Mouse (Mus musculus) MEL (cell line): Measurements from ENCODE around the gene Arf6. TPM values are rescaled to one million over a fixed set of nuclear protein-coding genes. Genes with fewer than 3 reads are reported as not detected.

ENCODE experiments used
- DNase-seq: peaks from one replicate; pipeline ENCODE4 v3.0.0; 2011; ENCODE audit warnings: low read depth, low spot score
- H3K27ac ChIP-seq: 2 replicates; pipeline ENCODE4 v1.5.1; 2012; ENCODE audit warnings: low read depth, mild to moderate bottlenecking, control low read depth, low read length, moderate library complexity; ENCODE audit not compliant: control insufficient read depth
- H3K27me3 ChIP-seq, 2 experiments: fragments of 150-350 bp in 1 of 2; sonication (generic) in 1 of 2; 2 replicates each; pipeline ENCODE4 v1.6.1; 2012; ENCODE audit warnings: low read length in 2 of 2, mild to moderate bottlenecking in 2 of 2, improper control_type of control experiment in 1 of 2, moderate library complexity in 1 of 2; ENCODE audit not compliant: insufficient read depth in 2 of 2, control insufficient read depth in 1 of 2
- H3K36me3 ChIP-seq, 2 experiments: 2 replicates each; pipeline ENCODE4 v1.6.1; 2012 to 2014; ENCODE audit warnings: low read length in 2 of 2, improper control_type of control experiment in 1 of 2, inconsistent platforms in 1 of 2, mild to moderate bottlenecking in 1 of 2; ENCODE audit not compliant: insufficient read depth in 2 of 2, control insufficient read depth in 1 of 2
- H3K4me1 ChIP-seq, 2 experiments: fragments of 150-350 bp in 1 of 2; sonication (generic) in 1 of 2; 2 replicates each; pipeline ENCODE4 v1.6.1; 2012; ENCODE audit warnings: low read length in 2 of 2, improper control_type of control experiment in 1 of 2, mild to moderate bottlenecking in 1 of 2; ENCODE audit not compliant: insufficient read depth in 2 of 2, control insufficient read depth in 1 of 2
- H3K4me3 ChIP-seq, 2 experiments: fragments of 150-350 bp in 1 of 2; sonication (generic) in 1 of 2; 2 replicates each; pipeline ENCODE4 v1.5.1; 2012; ENCODE audit warnings: low read depth in 2 of 2, low read length in 2 of 2, mild to moderate bottlenecking in 2 of 2, moderate library complexity in 2 of 2, control low read depth in 1 of 2, improper control_type of control experiment in 1 of 2; ENCODE audit not compliant: control insufficient read depth in 1 of 2, insufficient read depth in 1 of 2
- H3K79me2 ChIP-seq: 2 replicates; pipeline ENCODE4 v1.6.1; 2012; ENCODE audit warnings: mild to moderate bottlenecking, low read length, moderate library complexity; ENCODE audit not compliant: control insufficient read depth, poor library complexity, insufficient read depth
- H3K9ac ChIP-seq: 2 replicates; pipeline ENCODE4 v1.6.1; 2012; ENCODE audit warnings: low read depth, mild to moderate bottlenecking, control low read depth, low read length, moderate library complexity; ENCODE audit not compliant: control insufficient read depth, poor library complexity, severe bottlenecking
- H3K9me3 ChIP-seq: fragments of 150-350 bp; sonication (generic); replicated peaks from 2 replicates; pipeline ENCODE4 v1.6.1; 2012; ENCODE audit warnings: mild to moderate bottlenecking, low read length, improper control_type of control experiment, moderate library complexity; ENCODE audit not compliant: insufficient read depth
- CHD1 ChIP-seq: IDR thresholded peaks from 2 replicates; pipeline ENCODE4 v1.6.1; 2012; ENCODE audit warnings: low read depth, mild to moderate bottlenecking, inconsistent platforms, low read length, improper control_type of control experiment
- CHD2 ChIP-seq: IDR thresholded peaks from 2 replicates; pipeline ENCODE4 v1.6.1; 2011; ENCODE audit warnings: low read length, improper control_type of control experiment
- ELF1 ChIP-seq: IDR thresholded peaks from 2 replicates; pipeline ENCODE4 v1.6.1; 2014; ENCODE audit warnings: low read depth, mild to moderate bottlenecking, inconsistent platforms, low read length, improper control_type of control experiment, moderate library complexity
- EP300 ChIP-seq, 2 experiments: IDR thresholded peaks; 2 replicates each; pipeline ENCODE4 v1.6.1; 2011; ENCODE audit warnings: improper control_type of control experiment in 2 of 2, low read length in 2 of 2, low read depth in 1 of 2, mild to moderate bottlenecking in 1 of 2
- GABPA ChIP-seq: IDR thresholded peaks from 2 replicates; pipeline ENCODE4 v1.6.1; 2012; ENCODE audit warnings: low read depth, mild to moderate bottlenecking, inconsistent platforms, low read length, improper control_type of control experiment, moderate library complexity
- HCFC1 ChIP-seq: IDR thresholded peaks from 2 replicates; pipeline ENCODE4 v1.6.1; 2012; ENCODE audit warnings: low read depth, mild to moderate bottlenecking, inconsistent platforms, low read length, improper control_type of control experiment, moderate library complexity
- JUND ChIP-seq: IDR thresholded peaks from 2 replicates; pipeline ENCODE4 v1.6.1; 2011; ENCODE audit warnings: low read depth, mild to moderate bottlenecking, improper control_type of control experiment, low read length
- KAT2A ChIP-seq: conservative IDR thresholded peaks from 2 replicates; pipeline ENCODE4 v1.6.1; 2012; ENCODE audit warnings: low read depth, low read length, improper control_type of control experiment, inconsistent platforms
- MAX ChIP-seq: IDR thresholded peaks from 2 replicates; pipeline ENCODE4 v1.6.1; 2011; ENCODE audit warnings: low read length, improper control_type of control experiment
- MEF2A ChIP-seq: IDR thresholded peaks from 2 replicates; pipeline ENCODE4 v1.6.1; 2014; ENCODE audit warnings: low read depth, mild to moderate bottlenecking, inconsistent platforms, low read length, improper control_type of control experiment; ENCODE audit not compliant: poor library complexity, insufficient replicate concordance, severe bottlenecking; ENCODE audit errors: extremely low read depth
- MXI1 ChIP-seq: IDR thresholded peaks from 2 replicates; pipeline ENCODE4 v1.6.1; 2011; ENCODE audit warnings: mild to moderate bottlenecking, low read depth, low read length, improper control_type of control experiment
- MYB ChIP-seq: IDR thresholded peaks from 2 replicates; pipeline ENCODE4 v1.6.1; 2011; ENCODE audit warnings: mild to moderate bottlenecking, low read depth, low read length, improper control_type of control experiment
- MYC ChIP-seq: IDR thresholded peaks from 2 replicates; pipeline ENCODE4 v1.6.1; 2011; ENCODE audit warnings: low read depth, mild to moderate bottlenecking, low read length, improper control_type of control experiment, moderate library complexity
- NELFE ChIP-seq: IDR thresholded peaks from 2 replicates; pipeline ENCODE4 v1.6.1; 2011; ENCODE audit warnings: low read depth, low read length, improper control_type of control experiment
- NRF1 ChIP-seq: IDR thresholded peaks from 2 replicates; pipeline ENCODE4 v1.6.1; 2014; ENCODE audit warnings: low read depth, mild to moderate bottlenecking, inconsistent platforms, low read length, improper control_type of control experiment, moderate library complexity; ENCODE audit not compliant: poor library complexity, insufficient read depth, severe bottlenecking
- POLR2A ChIP-seq, 2 experiments: IDR thresholded peaks; 2 replicates each; pipeline ENCODE4 v1.6.1; 2011 to 2012; ENCODE audit warnings: low read length in 2 of 2, mild to moderate bottlenecking in 2 of 2, control low read depth in 1 of 2, improper control_type of control experiment in 1 of 2, low read depth in 1 of 2, moderate library complexity in 1 of 2; ENCODE audit not compliant: control insufficient read depth in 1 of 2, insufficient read depth in 1 of 2, poor library complexity in 1 of 2
- POLR2AphosphoS5 ChIP-seq: IDR thresholded peaks from 2 replicates; pipeline ENCODE4 v1.6.1; 2012; ENCODE audit warnings: low read depth, borderline replicate concordance, mild to moderate bottlenecking, inconsistent platforms, low read length, moderate library complexity, mixed read lengths
- RAD21 ChIP-seq: IDR thresholded peaks from 2 replicates; pipeline ENCODE4 v1.6.1; 2011; ENCODE audit warnings: mild to moderate bottlenecking, low read depth, low read length, improper control_type of control experiment
- RCOR1 ChIP-seq: IDR thresholded peaks from 2 replicates; pipeline ENCODE4 v1.6.1; 2012; ENCODE audit warnings: low read depth, mild to moderate bottlenecking, inconsistent platforms, low read length, improper control_type of control experiment
- SMC3 ChIP-seq: IDR thresholded peaks from 2 replicates; pipeline ENCODE4 v1.6.1; 2011; ENCODE audit warnings: low read depth, low read length, improper control_type of control experiment
- TAL1 ChIP-seq: IDR thresholded peaks from 2 replicates; pipeline ENCODE4 v1.6.1; 2012; ENCODE audit warnings: mild to moderate bottlenecking, inconsistent platforms, low read length, moderate library complexity, mixed read lengths
- TBP ChIP-seq: IDR thresholded peaks from 2 replicates; pipeline ENCODE4 v1.8.0; 2011; ENCODE audit warnings: low read depth, low read length, improper control_type of control experiment
- TCF12 ChIP-seq: IDR thresholded peaks from 2 replicates; pipeline ENCODE4 v1.6.1; 2014; ENCODE audit warnings: low read depth, mild to moderate bottlenecking, inconsistent platforms, low read length, improper control_type of control experiment, moderate library complexity
- UBTF ChIP-seq: IDR thresholded peaks from 2 replicates; pipeline ENCODE4 v1.6.1; 2012; ENCODE audit warnings: low read depth, mild to moderate bottlenecking, inconsistent platforms, low read length, improper control_type of control experiment, moderate library complexity, borderline replicate concordance; ENCODE audit not compliant: insufficient read depth
- USF1 ChIP-seq: IDR thresholded peaks from 2 replicates; pipeline ENCODE4 v1.6.1; 2014; ENCODE audit warnings: low read depth, mild to moderate bottlenecking, inconsistent platforms, low read length, improper control_type of control experiment, moderate library complexity
- ZC3H11A ChIP-seq: IDR thresholded peaks from 2 replicates; pipeline ENCODE4 v1.6.1; 2012; ENCODE audit warnings: low read depth, mild to moderate bottlenecking, inconsistent platforms, low read length, improper control_type of control experiment
- ZKSCAN1 ChIP-seq: IDR thresholded peaks from 2 replicates; pipeline ENCODE4 v1.6.1; 2012; ENCODE audit warnings: low read depth, mild to moderate bottlenecking, inconsistent platforms, low read length, improper control_type of control experiment, moderate library complexity
- ZNF384 ChIP-seq: IDR thresholded peaks from 2 replicates; pipeline ENCODE4 v1.6.1; 2012; ENCODE audit warnings: low read depth, mild to moderate bottlenecking, inconsistent platforms, low read length, improper control_type of control experiment
- polyA plus RNA-seq, 2 experiments: library from polyadenylated mRNA; stranded (reverse) in 1 of 2; unstranded in 1 of 2; fragments of >175 nt in 1 of 2; fragments of >200 nt in 1 of 2; gene quantifications; 2 replicates each; pipeline versions ENCODE4 v1.2.1 to v1.2.4; 2012; ENCODE audit warnings: low replicate concordance in 2 of 2, low read depth in 1 of 2; ENCODE audit not compliant: insufficient read length in 2 of 2, insufficient read depth in 1 of 2, missing spikeins in 1 of 2
- total RNA-seq: library from RNA; depleted of rRNA; stranded (reverse); fragments of 300-350 nt; gene quantifications from 2 replicates; pipeline ENCODE4 v1.2.3, GENCODE M21; 2012

Gene Arf6
- total and polyA plus RNA-seq, 3 experiments: 140 to 192 (median 181) TPM

DNA sequence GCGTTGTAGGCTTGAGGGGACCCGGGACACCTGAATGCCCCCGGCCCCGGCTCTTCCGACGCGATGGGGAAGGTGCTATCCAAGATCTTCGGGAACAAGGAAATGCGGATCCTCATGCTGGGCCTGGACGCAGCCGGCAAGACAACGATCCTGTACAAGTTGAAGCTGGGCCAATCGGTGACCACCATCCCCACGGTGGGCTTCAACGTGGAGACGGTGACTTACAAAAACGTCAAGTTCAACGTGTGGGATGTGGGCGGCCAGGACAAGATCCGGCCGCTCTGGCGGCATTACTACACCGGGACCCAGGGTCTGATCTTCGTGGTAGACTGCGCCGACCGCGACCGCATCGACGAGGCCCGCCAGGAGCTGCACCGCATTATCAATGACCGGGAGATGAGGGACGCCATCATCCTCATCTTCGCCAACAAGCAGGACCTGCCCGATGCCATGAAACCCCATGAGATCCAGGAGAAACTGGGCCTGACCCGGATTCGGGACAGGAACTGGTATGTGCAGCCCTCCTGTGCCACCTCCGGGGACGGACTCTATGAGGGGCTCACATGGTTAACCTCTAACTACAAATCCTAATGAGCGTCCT, 881 bp downstream of the Arf6 start:
- Histone ChIP-seq H3K27me3 (no peaks in the 10 kb centered on the region), H3K9ac (peak overlapping the region; percentile 98), H3K79me2 (peaks cover 41% of the 10 kb centered on the region), H3K36me3 (peaks cover 4 to 20% of the 10 kb centered on the region in 2 experiments; a peak in 3 of 4 replicates), H3K4me3 (peak overlapping the region; percentile 81 to 96), H3K27ac (peak overlapping the region; percentile 88), H3K9me3 (no peaks in the 10 kb centered on the region), H3K4me1 (peaks cover 5 to 6% of the 10 kb centered on the region in 2 experiments)
- DNase-seq: peak; percentile 62
- TF ChIP-seq TAL1: no peak
- TF ChIP-seq MYC: no peak
- 0 out of 2 replicates have a peak, but pooled peaks have one; percentile 36 for TF ChIP-seq MAX
- peak; percentile 18; the same call in 1 of the 2 replicates for TF ChIP-seq MXI1
- TF ChIP-seq TBP: no peak

DNA sequence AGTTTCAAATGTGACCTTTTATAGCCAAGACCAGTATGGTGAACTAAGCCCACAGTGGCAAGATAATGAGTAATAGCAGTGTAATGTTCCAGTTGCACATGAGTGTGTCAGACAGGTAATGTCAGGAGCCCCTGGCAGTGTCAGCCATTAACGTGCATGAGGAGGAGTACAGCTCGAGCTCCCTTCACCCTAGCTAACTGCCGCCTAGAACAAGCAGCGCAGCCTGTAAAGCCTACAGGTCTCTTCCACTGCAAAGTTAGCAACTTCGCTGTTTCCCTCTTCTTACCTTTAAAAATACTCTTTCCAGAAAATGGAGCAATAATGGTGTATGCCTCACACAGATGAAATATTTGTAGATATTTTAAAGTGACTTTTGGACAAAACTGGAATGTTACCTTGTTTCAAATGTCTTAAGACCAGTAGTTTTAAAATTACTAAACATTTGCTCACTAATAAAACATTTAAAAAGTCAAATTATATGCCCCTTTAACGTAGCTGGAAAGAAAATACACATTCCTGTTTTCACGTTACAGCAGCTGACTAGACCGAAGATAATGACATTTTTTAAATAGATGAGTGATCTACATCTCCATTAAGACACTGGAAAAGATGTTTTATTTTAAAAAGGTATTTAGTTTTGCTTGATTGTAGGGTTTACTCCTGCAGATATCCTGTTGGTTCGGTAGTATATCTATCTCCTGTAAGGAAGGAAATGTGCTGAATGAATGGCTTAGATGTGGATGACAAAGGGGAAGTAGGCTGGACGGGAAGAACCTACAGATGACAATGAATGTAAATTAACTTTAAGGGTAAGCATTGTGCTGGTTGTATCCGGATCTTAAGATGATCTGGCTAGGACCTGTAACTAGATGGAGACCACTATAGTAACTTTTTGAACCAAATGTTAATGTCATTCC, 2.2 kb downstream of the Arf6 start:
- H3K9me3 ChIP-seq: no peaks in the 10 kb centered on the region
- H3K79me2 ChIP-seq: peaks cover 41% of the 10 kb centered on the region
- H3K36me3 ChIP-seq: peaks cover 4 to 27% of the 10 kb centered on the region in 2 experiments; a peak in 3 of 4 replicates
- no peak overlapping the region for H3K27ac ChIP-seq
- peak; percentile 81 for DNase-seq
- no peaks in the 10 kb centered on the region for H3K27me3 ChIP-seq
- peak overlapping the region; percentile 98 for H3K9ac ChIP-seq
- peaks cover 5 to 7% of the 10 kb centered on the region in 2 experiments for H3K4me1 ChIP-seq
- peak overlapping the region; percentile 81 to 96 for H3K4me3 ChIP-seq
- no peak for TF ChIP-seq ELF1
- TF ChIP-seq NELFE: no peak
- no peak for TF ChIP-seq MEF2A
- TF ChIP-seq TAL1: no peak
- no peak for TF ChIP-seq ZKSCAN1
- no peak for TF ChIP-seq ZNF384
- TF ChIP-seq USF1: no peak
- TF ChIP-seq TBP: no peak
- TF ChIP-seq EP300 (IDR thresholded peaks at IDR 0.05; ENCODE audit: low read depth in 1 of 2, low read length in 2 of 2): no peak; a peak in 1 of 4 replicates
- no peak for TF ChIP-seq KAT2A
- no peak for TF ChIP-seq HCFC1
- TF ChIP-seq POLR2AphosphoS5: no peak
- TF ChIP-seq MXI1: peak; percentile 27; the same call in 1 of the 2 replicates
- no peak for TF ChIP-seq ZC3H11A
- TF ChIP-seq RCOR1: no peak
- no peak for TF ChIP-seq CHD2
- TF ChIP-seq GABPA: no peak
- no peak for TF ChIP-seq TCF12
- no peak for TF ChIP-seq CHD1
- TF ChIP-seq SMC3: no peak
- TF ChIP-seq MYB: no peak
- TF ChIP-seq POLR2A (IDR thresholded peaks at IDR 0.05; ENCODE audit: control insufficient read depth in 1 of 2, insufficient read depth in 1 of 2, low read depth in 1 of 2, low read length in 2 of 2, poor library complexity in 1 of 2): peak in 1 of 2 experiments; percentile 20; a peak in 2 of 4 replicates
- TF ChIP-seq NRF1: no peak
- TF ChIP-seq JUND: no peak
- no peak for TF ChIP-seq RAD21
- TF ChIP-seq UBTF: no peak
- TF ChIP-seq MAX: no peak
